Mouse (Mus musculus) megakaryocyte, embryonic 14.5 days (primary cell): ENCODE data around the gene Rnf166. TPM values are rescaled to one million over a fixed set of nuclear protein-coding genes. Genes with fewer than 3 reads are reported as not detected.

ENCODE experiments used
- H3K27me3 ChIP-seq: replicated peaks from 2 replicates; pipeline ENCODE3; 2012; ENCODE audit warnings: inconsistent platforms
- H3K36me3 ChIP-seq: replicated peaks from 2 replicates; pipeline ENCODE3; 2012; ENCODE audit warnings: low read length, inconsistent platforms, mixed read lengths
- H3K4me1 ChIP-seq: 2 replicates; pipeline ENCODE4 v1.6.1; 2012; ENCODE audit warnings: inconsistent platforms
- H3K4me3 ChIP-seq: replicated peaks from 2 replicates; pipeline ENCODE3; 2012; ENCODE audit warnings: moderate library complexity, mild to moderate bottlenecking, inconsistent platforms
- H3K9me3 ChIP-seq: 2 replicates; pipeline ENCODE4 v1.6.1; 2012; ENCODE audit warnings: inconsistent platforms
- FLI1 ChIP-seq: IDR thresholded peaks from 2 replicates; pipeline ENCODE4 v1.6.1; 2012; ENCODE audit warnings: low read length, inconsistent platforms, mixed read lengths
- GATA1 ChIP-seq: IDR thresholded peaks from 3 replicates; pipeline ENCODE4 v1.6.1; 2012; ENCODE audit warnings: mixed read lengths, low read length, inconsistent platforms, borderline replicate concordance
- polyA plus RNA-seq: library from polyadenylated mRNA; stranded (reverse); fragments of >175 nt; gene quantifications from 2 replicates; pipeline ENCODE4 v1.2.3, GENCODE M21; 2012; ENCODE audit warnings: low replicate concordance; ENCODE audit not compliant: insufficient read depth

Rnf166 gene
- polyA plus RNA-seq, 1 experiment = 86.9 TPM

DNA sequence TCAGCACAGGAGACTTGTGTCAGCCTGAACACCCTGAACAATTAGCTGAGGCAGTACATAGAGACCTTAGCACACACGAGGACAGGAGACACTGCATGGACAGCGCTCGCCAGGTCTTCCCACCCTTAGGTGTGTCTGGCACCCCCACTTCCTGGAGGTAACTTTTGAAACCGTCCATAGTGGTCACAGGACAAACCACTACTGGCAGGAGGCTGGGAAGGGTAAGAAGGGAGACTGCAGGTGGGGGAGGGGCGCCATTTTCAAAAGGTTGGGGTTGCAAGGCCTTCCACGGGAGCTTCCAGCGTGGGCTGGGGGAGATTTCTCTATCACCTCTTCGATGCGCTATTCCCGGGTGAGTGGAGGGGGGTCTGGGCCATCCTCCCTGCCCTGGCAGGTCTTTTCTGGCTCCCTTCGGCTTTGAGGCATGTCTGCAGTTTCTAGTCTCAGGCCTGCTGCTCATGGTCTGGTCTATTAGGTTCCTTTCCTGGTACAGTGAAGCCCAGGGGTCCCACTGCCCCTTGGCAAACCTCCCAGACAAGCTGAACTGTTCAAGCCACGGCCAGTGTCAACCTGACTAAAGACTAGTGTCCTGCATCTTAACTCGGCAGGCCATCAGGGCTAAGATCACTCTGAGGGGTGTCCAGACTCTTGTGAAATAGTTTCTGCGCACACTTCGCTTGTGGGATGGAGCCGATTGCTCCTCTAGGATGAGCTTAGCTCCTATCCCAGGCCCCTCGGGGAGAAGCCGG lies 44.0 kb downstream of the Rnf166 start:
- TF ChIP-seq GATA1 (no peak), FLI1 (no peak)
- no peaks in the 10 kb centered on the region for H3K9me3 ChIP-seq
- H3K27me3 ChIP-seq = no peaks in the 10 kb centered on the region
- H3K4me1 ChIP-seq = peaks cover 94% of the 10 kb centered on the region
- peak overlapping the region; percentile 92 for H3K4me3 ChIP-seq
- peaks cover 91% of the 10 kb centered on the region for H3K36me3 ChIP-seq

DNA sequence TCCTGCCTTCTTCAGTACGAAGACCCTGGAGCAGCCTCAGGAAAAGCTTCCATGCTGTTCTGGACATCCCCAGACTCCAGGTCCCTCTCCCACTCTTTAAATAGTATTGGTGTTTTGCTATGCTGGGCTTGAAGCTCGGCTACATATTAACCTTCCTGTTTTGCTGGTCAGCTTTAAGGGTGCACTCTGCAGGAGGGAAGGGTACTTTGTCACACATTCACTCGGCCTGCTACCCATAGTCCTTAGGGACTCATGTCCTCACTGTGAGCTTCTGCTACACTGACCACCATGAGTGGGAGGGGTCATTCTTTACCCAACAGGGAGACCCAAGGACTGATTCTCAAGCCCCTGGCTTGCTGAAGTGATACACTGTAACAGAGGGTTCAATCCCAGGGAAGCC lies 45.2 kb downstream of the Rnf166 start:
- no peaks in the 10 kb centered on the region for H3K27me3 ChIP-seq
- H3K4me1 ChIP-seq = peaks cover 98% of the 10 kb centered on the region
- H3K36me3 ChIP-seq = peaks cover 91% of the 10 kb centered on the region
- peak overlapping the region; percentile 92 for H3K4me3 ChIP-seq
- H3K9me3 ChIP-seq = no peaks in the 10 kb centered on the region
- no peak for TF ChIP-seq GATA1
- no peak for TF ChIP-seq FLI1

GRCm38 (mm10) chr8:122430058-122430636 lies 45.7 kb downstream of the Rnf166 start:
- Histone ChIP-seq H3K9me3 (no peaks in the 10 kb centered on the region), H3K4me3 (peak overlapping the region; percentile 92), H3K36me3 (peaks cover 91% of the 10 kb centered on the region), H3K27me3 (no peaks in the 10 kb centered on the region), H3K4me1 (peaks cover 99% of the 10 kb centered on the region)
- no peak for TF ChIP-seq FLI1
- TF ChIP-seq GATA1 = no peak

GRCm38 (mm10) chr8:122428163-122428562 lies 47.7 kb downstream of the Rnf166 start:
- no peaks in the 10 kb centered on the region for H3K27me3 ChIP-seq
- TF ChIP-seq GATA1 (no peak), FLI1 (no peak)
- H3K9me3 ChIP-seq = no peaks in the 10 kb centered on the region
- H3K4me3 ChIP-seq = no peak overlapping the region
- H3K36me3 ChIP-seq = peaks cover 91% of the 10 kb centered on the region
- H3K4me1 ChIP-seq = peaks cover 100% of the 10 kb centered on the region

DNA sequence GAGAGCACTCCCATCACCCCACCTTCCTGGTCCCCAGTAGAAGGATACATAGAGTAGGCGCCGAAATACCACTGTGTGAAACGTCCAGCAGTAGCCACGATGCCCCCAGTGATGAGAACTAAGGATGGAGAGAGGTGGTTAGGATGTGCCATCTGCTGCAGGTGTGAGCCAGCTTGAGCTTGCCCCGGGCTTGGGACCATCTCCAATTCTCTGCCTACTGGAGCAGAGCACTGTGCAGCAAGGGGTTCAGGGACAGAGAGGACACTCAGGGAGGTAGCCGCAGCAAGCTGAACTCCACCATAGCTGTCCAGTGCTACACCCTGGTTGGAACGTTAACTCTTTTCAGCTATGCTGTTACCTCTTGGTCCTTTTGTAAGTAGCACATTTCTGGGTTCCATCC lies 48.3 kb downstream of the Rnf166 start:
- no peaks in the 10 kb centered on the region for H3K27me3 ChIP-seq
- H3K4me1 ChIP-seq = peaks cover 99% of the 10 kb centered on the region
- TF ChIP-seq GATA1 = no peak
- no peak for TF ChIP-seq FLI1
- no peaks in the 10 kb centered on the region for H3K9me3 ChIP-seq
- peak overlapping the region; percentile 73 for H3K4me3 ChIP-seq
- peaks cover 92% of the 10 kb centered on the region for H3K36me3 ChIP-seq

GRCm38 (mm10) chr8:122426145-122426544 lies 49.7 kb downstream of the Rnf166 start:
- peaks cover 94% of the 10 kb centered on the region for H3K4me1 ChIP-seq
- TF ChIP-seq GATA1 = no peak
- TF ChIP-seq FLI1 = no peak
- no peaks in the 10 kb centered on the region for H3K9me3 ChIP-seq
- peak overlapping the region; percentile 80 for H3K4me3 ChIP-seq
- H3K36me3 ChIP-seq = peaks cover 93% of the 10 kb centered on the region
- no peaks in the 10 kb centered on the region for H3K27me3 ChIP-seq

GRCm38 (mm10) chr8:122423659-122424058 lies 52.2 kb downstream of the Rnf166 start:
- Histone ChIP-seq H3K4me1 (peaks cover 87% of the 10 kb centered on the region), H3K4me3 (no peak overlapping the region), H3K27me3 (no peaks in the 10 kb centered on the region), H3K9me3 (no peaks in the 10 kb centered on the region), H3K36me3 (peaks cover 90% of the 10 kb centered on the region)
- TF ChIP-seq GATA1 (no peak), FLI1 (no peak)

DNA sequence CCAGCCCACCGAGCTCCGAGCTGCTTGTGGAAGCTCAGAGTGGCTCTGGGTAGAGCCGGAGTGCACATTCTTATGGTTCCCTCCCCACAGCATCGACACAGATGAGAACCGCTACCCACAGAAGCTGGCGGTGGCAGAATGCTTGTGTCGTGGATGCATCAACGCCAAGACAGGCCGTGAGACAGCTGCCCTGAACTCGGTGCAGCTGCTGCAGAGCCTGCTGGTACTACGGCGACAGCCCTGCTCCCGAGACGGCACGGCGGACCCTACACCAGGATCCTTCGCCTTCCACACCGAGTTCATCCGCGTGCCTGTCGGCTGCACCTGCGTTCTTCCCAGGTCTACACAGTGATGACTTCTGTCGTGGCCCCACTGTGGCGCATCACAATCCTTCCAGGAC lies 52.6 kb downstream of the Rnf166 start:
- Histone ChIP-seq H3K4me1 (peaks cover 87% of the 10 kb centered on the region), H3K9me3 (no peaks in the 10 kb centered on the region), H3K36me3 (peaks cover 90% of the 10 kb centered on the region), H3K4me3 (no peak overlapping the region), H3K27me3 (no peaks in the 10 kb centered on the region)
- TF ChIP-seq FLI1 (no peak), GATA1 (no peak)

DNA sequence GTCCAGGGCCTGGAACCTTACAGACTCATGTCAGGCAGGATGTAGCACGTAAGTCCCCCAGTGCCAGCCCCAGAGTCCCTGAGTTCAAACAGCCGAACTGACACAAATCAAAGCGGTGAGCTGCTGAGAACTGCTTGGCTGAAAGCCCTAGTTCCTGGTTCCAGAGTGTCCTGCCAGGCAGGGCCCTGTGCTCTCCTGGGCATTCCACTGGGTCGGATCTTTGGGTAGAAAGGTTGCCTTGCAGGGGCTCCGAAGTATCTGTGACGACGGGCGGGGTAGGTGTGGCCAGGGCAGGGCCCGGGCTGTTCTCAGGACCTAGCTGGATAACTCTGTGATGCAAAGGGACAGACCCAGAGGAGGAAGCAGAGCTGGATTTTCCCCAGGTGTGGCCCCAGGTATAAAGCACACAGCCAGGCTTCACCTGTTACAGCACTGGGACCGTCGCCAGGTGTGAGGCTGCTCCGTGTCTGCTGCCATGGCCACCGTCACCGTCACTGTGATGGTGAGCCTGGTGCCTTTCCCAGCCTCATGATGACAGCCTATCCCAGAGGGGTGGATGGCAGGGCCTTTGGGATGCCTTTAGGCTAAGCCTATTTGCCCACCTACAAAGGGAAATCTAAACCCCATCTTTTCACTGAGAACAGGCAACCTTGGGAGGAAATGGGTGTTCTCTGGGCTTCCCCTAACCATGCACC lies 54.3 kb downstream of the Rnf166 start, which contains the start of gene Il17c:
TSS of gene Il17c (plus strand) at position 645 of the 695 bp plus-strand sequence.
- Histone ChIP-seq H3K4me1 (peaks cover 86% of the 10 kb centered on the region), H3K27me3 (no peaks in the 10 kb centered on the region), H3K9me3 (no peaks in the 10 kb centered on the region), H3K36me3 (peaks cover 87% of the 10 kb centered on the region), H3K4me3 (no peak within 1 kb of the TSS)
- TF ChIP-seq FLI1 (no peak), GATA1 (no peak)

DNA sequence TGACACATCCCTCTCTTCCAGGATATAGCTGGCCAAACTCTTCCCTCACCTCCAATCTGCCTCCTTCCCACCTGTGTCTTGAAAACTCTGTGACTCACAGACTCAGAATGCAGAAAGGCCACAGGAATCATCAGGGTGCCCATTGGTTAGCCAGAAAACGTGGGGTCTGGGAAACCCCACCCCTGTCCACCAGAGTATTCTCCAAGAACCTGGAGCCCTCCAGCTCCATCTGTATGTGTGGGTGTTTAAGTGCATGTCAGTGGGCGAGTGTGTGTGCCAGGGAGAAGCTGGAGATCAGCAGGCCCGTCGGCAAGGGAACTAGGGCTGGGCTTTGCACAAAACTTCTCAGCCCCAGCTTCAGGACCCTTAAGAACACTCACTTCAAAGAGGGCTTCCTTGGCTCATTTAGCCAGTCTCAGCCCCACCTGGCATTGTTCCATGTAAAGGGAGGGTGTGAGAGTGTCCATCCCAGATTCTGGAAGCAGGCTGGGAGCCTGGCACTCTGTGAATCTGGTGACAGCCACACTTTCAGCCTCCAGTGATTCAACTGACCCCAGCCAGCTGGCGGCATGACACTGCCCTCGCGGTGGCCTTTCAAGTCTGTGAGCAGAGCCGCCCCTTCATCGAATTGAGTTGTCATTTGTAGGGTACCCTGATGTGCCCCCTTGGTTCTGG lies 55.8 kb downstream of the Rnf166 start:
- Histone ChIP-seq H3K36me3 (peaks cover 87% of the 10 kb centered on the region), H3K27me3 (no peaks in the 10 kb centered on the region), H3K4me1 (peaks cover 86% of the 10 kb centered on the region), H3K4me3 (no peak overlapping the region), H3K9me3 (no peaks in the 10 kb centered on the region)
- no peak for TF ChIP-seq GATA1
- no peak for TF ChIP-seq FLI1

Other genes starting within 250 kb of the Rnf166 start
- gene Zfpm1, start 193.9 kb downstream of the Rnf166 start, polyA plus RNA-seq = 1,238 and 3,030 TPM in 2 replicates
- gene Trhr2, start 115.3 kb downstream of the Rnf166 start, polyA plus RNA-seq = 1.8 TPM in 1 of 2 replicates, not detected in the other
- gene Zc3h18, start 99.5 kb downstream of the Rnf166 start, polyA plus RNA-seq = 80.4 and 130 TPM in 2 replicates
- 0.68 TPM in 1 of 2 replicates, not detected in the other for gene Il17c, start 54.0 kb downstream of the Rnf166 start, polyA plus RNA-seq
- gene Cyba, start 43.1 kb downstream of the Rnf166 start, polyA plus RNA-seq = 3,699 and 12,582 TPM in 2 replicates
- 66.0 and 142 TPM in 2 replicates for gene Mvd, start 32.6 kb downstream of the Rnf166 start, polyA plus RNA-seq
- gene Snai3, start 15.3 kb downstream of the Rnf166 start, polyA plus RNA-seq = 2.8 and 8.0 TPM in 2 replicates
- gene Ctu2, start 79 bp upstream of the Rnf166 start, polyA plus RNA-seq = 40.5 and 70.3 TPM in 2 replicates
- gene Piezo1, start 75.3 kb upstream of the Rnf166 start, polyA plus RNA-seq = 25.0 and 60.9 TPM in 2 replicates
- gene Cdt1, start 92.0 kb upstream of the Rnf166 start, polyA plus RNA-seq = 68.9 and 81.7 TPM in 2 replicates
- 257 and 338 TPM in 2 replicates for gene Aprt, start 100.8 kb upstream of the Rnf166 start, polyA plus RNA-seq
- 12.6 and 15.3 TPM in 2 replicates for gene Galns, start 135.4 kb upstream of the Rnf166 start, polyA plus RNA-seq
- 2.2 TPM in 1 of 2 replicates, not detected in the other for gene Trappc2l, start 135.6 kb upstream of the Rnf166 start, polyA plus RNA-seq
- 0.25 TPM in 1 of 2 replicates, not detected in the other for gene Pabpn1l, start 146.7 kb upstream of the Rnf166 start, polyA plus RNA-seq
- 54.9 and 189 TPM in 2 replicates for gene Cbfa2t3, start 223.0 kb upstream of the Rnf166 start, polyA plus RNA-seq